Mouse (Mus musculus) heart, embryonic 11.5 days (tissue): Measurements from ENCODE around the gene Rcor3. TPM values are rescaled to one million over a fixed set of nuclear protein-coding genes. Genes with fewer than 3 reads are reported as not detected.

Experiments used
- ATAC-seq: fragments of 200-750 bp; cut with Nextera tagmentation; replicated peaks from 2 replicates; pipeline ENCODE4 v1.8.0; 2017; ENCODE audit warnings: moderate library complexity; ENCODE audit not compliant: insufficient number of reproducible peaks, low FRiP score, low TSS enrichment
- H3K27ac ChIP-seq: fragments of 300-500 bp; sonication (generic); 2 replicates; pipeline ENCODE4 v1.5.1; 2014; ENCODE audit warnings: mild to moderate bottlenecking, low read depth, low read length
- H3K27me3 ChIP-seq: fragments of 300-500 bp; sonication (generic); 2 replicates; pipeline ENCODE4 v1.6.1; 2014; ENCODE audit warnings: mild to moderate bottlenecking, low read length, mixed read lengths; ENCODE audit not compliant: control insufficient read depth, insufficient read depth
- H3K36me3 ChIP-seq: fragments of 300-500 bp; sonication (generic); 2 replicates; pipeline ENCODE4 v1.6.1; 2014; ENCODE audit warnings: mild to moderate bottlenecking, low read length, moderate library complexity, mixed read lengths; ENCODE audit not compliant: control insufficient read depth, insufficient read depth
- H3K4me1 ChIP-seq: fragments of 300-500 bp; sonication (generic); 2 replicates; pipeline ENCODE4 v1.6.1; 2014; ENCODE audit warnings: low read length; ENCODE audit not compliant: control insufficient read depth, insufficient read depth
- H3K4me2 ChIP-seq: fragments of 300-500 bp; sonication (generic); 2 replicates; pipeline ENCODE4 v1.6.1; 2014; ENCODE audit warnings: mild to moderate bottlenecking, moderate library complexity
- H3K4me3 ChIP-seq: fragments of 300-500 bp; sonication (generic); 2 replicates; pipeline ENCODE4 v1.5.1; 2014; ENCODE audit warnings: low read depth, low read length
- H3K9ac ChIP-seq: fragments of 300-500 bp; sonication (generic); 2 replicates; pipeline ENCODE4 v1.6.1; 2014; ENCODE audit warnings: mild to moderate bottlenecking, low read depth, low read length, moderate library complexity
- H3K9me3 ChIP-seq: fragments of 300-500 bp; sonication (generic); replicated peaks from 2 replicates; pipeline ENCODE4 v1.6.1; 2016; ENCODE audit warnings: low read length; ENCODE audit not compliant: control insufficient read depth
- WGBS: fragments of 180-500 bp; shearing (Covaris S2); extraction: QIAGEN DNeasy Blood & Tissue Kit; methylation state at CpG from one replicate; pipeline ENCODE4 v1.1.7; 2014; ENCODE audit not compliant: insufficient replicate concordance; 5-methylcytosine and 5-hydroxymethylcytosine counted together
- polyA plus RNA-seq: library from polyadenylated mRNA; unstranded; fragments of >200 nt; fragmentation: Nextera tagmentation; extraction: Ambion mirVana; gene quantifications from 2 replicates; pipeline ENCODE4 v1.2.1, GENCODE M21; 2014

Gene Rcor3
- polyA plus RNA-seq, 1 experiment from 2014 or later = 25.7 TPM

- 84% methylated on average over 1 of the region's 1 CpGs for WGBS
- Histone ChIP-seq H3K27ac (no peak overlapping the region), H3K27me3 (no peaks in the 10 kb centered on the region), H3K9ac (no peak overlapping the region), H3K36me3 (peaks cover 7% of the 10 kb centered on the region; the same call in 1 of the 2 replicates), H3K4me3 (no peak overlapping the region), H3K4me2 (no peak overlapping the region), H3K9me3 (no peaks in the 10 kb centered on the region), H3K4me1 (no peaks in the 10 kb centered on the region)
- no peak for ATAC-seq
Measured at GRCm38 (mm10) chr1:192130202-192130601, 7.7 kb downstream of the Rcor3 start.

GRCm38 (mm10) chr1:192128343-192128742 is 9.5 kb downstream of the Rcor3 start:
- WGBS = 90% methylated on average over 8 of the region's 8 CpGs
- Histone ChIP-seq H3K9ac (no peak overlapping the region), H3K4me2 (no peak overlapping the region), H3K36me3 (peaks cover 14% of the 10 kb centered on the region), H3K9me3 (no peaks in the 10 kb centered on the region), H3K4me1 (no peaks in the 10 kb centered on the region), H3K4me3 (no peak overlapping the region), H3K27me3 (no peaks in the 10 kb centered on the region), H3K27ac (no peak overlapping the region)
- no peak for ATAC-seq

DNA sequence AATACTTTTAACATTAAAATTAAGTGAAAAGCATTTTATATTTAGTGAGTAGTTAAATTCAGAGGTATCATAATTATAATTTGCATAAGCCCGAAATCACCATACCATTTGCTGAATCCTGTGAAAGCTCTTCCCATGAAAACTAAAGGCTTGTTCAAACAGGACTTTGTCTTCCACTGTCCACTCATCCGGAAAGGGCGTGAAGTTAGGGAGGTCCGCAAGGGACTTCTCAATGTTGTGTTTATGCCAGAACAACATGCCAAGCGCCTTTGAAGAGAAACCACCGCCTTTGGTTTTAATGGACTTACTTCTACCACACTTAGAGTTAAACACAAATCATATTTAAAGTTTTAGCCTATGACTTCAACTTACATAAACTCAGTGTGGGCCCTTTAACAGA is 12.1 kb downstream of the Rcor3 start:
- no peak overlapping the region for H3K27ac ChIP-seq
- 87% methylated on average over 6 of the region's 6 CpGs for WGBS
- H3K9ac ChIP-seq = no peak overlapping the region
- H3K9me3 ChIP-seq = no peaks in the 10 kb centered on the region
- no peaks in the 10 kb centered on the region for H3K27me3 ChIP-seq
- peaks cover 18% of the 10 kb centered on the region for H3K36me3 ChIP-seq
- H3K4me3 ChIP-seq = no peak overlapping the region
- no peak overlapping the region for H3K4me2 ChIP-seq
- H3K4me1 ChIP-seq = peaks cover 3% of the 10 kb centered on the region; the same call in 1 of the 2 replicates
- ATAC-seq = no peak

GRCm38 (mm10) chr1:192116262-192116661 is 21.6 kb downstream of the Rcor3 start:
- WGBS = 83% methylated on average over 6 of the region's 6 CpGs
- Histone ChIP-seq H3K27me3 (no peaks in the 10 kb centered on the region), H3K4me1 (no peaks in the 10 kb centered on the region), H3K36me3 (peaks cover 24% of the 10 kb centered on the region), H3K9ac (no peak overlapping the region), H3K4me2 (no peak overlapping the region), H3K9me3 (no peaks in the 10 kb centered on the region), H3K4me3 (no peak overlapping the region), H3K27ac (no peak overlapping the region)
- ATAC-seq = no peak

DNA sequence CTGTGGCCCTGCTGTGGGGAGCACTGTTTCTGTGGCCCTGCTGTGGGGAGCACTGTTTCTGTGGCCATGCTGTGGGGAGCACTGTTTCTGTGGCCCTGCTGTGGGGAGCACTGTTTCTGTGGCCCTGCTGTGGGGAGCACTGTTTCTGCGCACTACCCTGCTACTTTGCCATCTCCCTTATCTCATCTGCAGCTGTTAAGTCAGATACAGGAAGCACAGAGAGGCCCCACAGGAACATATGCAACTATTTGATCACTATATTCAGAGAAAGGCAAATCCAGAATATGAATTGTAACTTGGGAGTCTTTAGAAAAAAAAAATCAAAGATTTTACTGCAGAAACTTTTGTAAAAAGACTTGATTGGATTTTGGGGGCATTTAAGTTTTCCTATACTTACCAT is 22.5 kb downstream of the Rcor3 start:
- H3K36me3 ChIP-seq = peaks cover 21% of the 10 kb centered on the region
- H3K4me2 ChIP-seq = no peak overlapping the region
- WGBS = 89% methylated on average over 1 of the region's 1 CpGs
- H3K4me1 ChIP-seq = no peaks in the 10 kb centered on the region
- H3K4me3 ChIP-seq = no peak overlapping the region
- no peaks in the 10 kb centered on the region for H3K9me3 ChIP-seq
- ATAC-seq = no peak
- no peak overlapping the region for H3K9ac ChIP-seq
- no peak overlapping the region for H3K27ac ChIP-seq
- H3K27me3 ChIP-seq = no peaks in the 10 kb centered on the region

DNA sequence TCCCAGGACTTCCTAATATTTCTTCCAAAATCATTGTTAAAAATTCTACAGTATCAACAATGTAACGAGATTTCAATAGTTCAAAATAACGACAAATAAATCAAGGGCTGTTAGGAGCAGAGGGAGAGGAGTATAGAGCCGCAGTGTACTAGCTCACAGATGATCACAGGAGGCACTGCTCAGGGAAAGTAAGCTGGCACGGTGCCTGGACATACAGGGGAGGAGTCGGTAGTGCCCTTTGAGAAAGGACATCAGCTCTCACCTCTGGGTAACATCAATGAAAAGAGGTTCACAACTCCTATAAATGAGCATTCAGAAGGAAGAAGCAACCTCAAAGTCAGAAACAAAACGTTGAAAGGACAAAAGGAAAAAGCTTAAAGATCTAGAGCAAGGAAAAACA is 28.7 kb downstream of the Rcor3 start:
- Histone ChIP-seq H3K4me3 (no peak overlapping the region), H3K9me3 (no peaks in the 10 kb centered on the region), H3K27me3 (no peaks in the 10 kb centered on the region), H3K9ac (no peak overlapping the region), H3K36me3 (peaks cover 8% of the 10 kb centered on the region), H3K27ac (no peak overlapping the region; the same call in 1 of the 2 replicates), H3K4me1 (no peaks in the 10 kb centered on the region), H3K4me2 (no peak overlapping the region)
- 61% methylated on average over 6 of the region's 6 CpGs for WGBS
- no peak for ATAC-seq

GRCm38 (mm10) chr1:192107352-192107751 is 30.5 kb downstream of the Rcor3 start:
- Histone ChIP-seq H3K27me3 (no peaks in the 10 kb centered on the region), H3K9ac (no peak overlapping the region)

GRCm38 (mm10) chr1:192105902-192106389 is 31.9 kb downstream of the Rcor3 start:
- H3K27ac ChIP-seq = no peak overlapping the region
- no peak overlapping the region for H3K4me3 ChIP-seq
- no peak for ATAC-seq
- H3K36me3 ChIP-seq = peaks cover 5% of the 10 kb centered on the region
- no peak overlapping the region for H3K4me2 ChIP-seq
- no peaks in the 10 kb centered on the region for H3K9me3 ChIP-seq
- no peaks in the 10 kb centered on the region for H3K4me1 ChIP-seq
- no peak overlapping the region for H3K9ac ChIP-seq
- H3K27me3 ChIP-seq = no peaks in the 10 kb centered on the region
- 89% methylated on average over 4 of the region's 4 CpGs for whole genome bisulfite sequencing

More at GRCm38 (mm10) chr1:192107352-192107751, 30.5 kb downstream of the Rcor3 start:
- no peak overlapping the region for H3K27ac ChIP-seq
- H3K36me3 ChIP-seq = peaks cover 5% of the 10 kb centered on the region
- 19% methylated on average over 2 of the region's 2 CpGs for WGBS
- ATAC-seq = no peak
- no peak overlapping the region for H3K4me3 ChIP-seq
- H3K4me2 ChIP-seq = no peak overlapping the region
- H3K4me1 ChIP-seq = no peaks in the 10 kb centered on the region
- H3K9me3 ChIP-seq = no peaks in the 10 kb centered on the region

GRCm38 (mm10) chr1:192104021-192104420 is 33.8 kb downstream of the Rcor3 start:
- no peaks in the 10 kb centered on the region for H3K9me3 ChIP-seq
- no peak overlapping the region for H3K27ac ChIP-seq
- H3K4me2 ChIP-seq = no peak overlapping the region
- peaks cover 5% of the 10 kb centered on the region; the same call in 1 of the 2 replicates for H3K36me3 ChIP-seq
- H3K4me1 ChIP-seq = no peaks in the 10 kb centered on the region
- no peaks in the 10 kb centered on the region for H3K27me3 ChIP-seq
- 93% methylated on average over 9 of the region's 9 CpGs for WGBS
- no peak overlapping the region for H3K4me3 ChIP-seq
- no peak overlapping the region for H3K9ac ChIP-seq
- no peak for ATAC-seq
